Mouse (Mus musculus) ZHBTc4 (cell line): ENCODE measurements around the gene Utrn.

Source experiments
- DNase-seq: peaks from one replicate; pipeline ENCODE4 v3.0.0-alpha.2; 2011; ENCODE audit warnings: low read depth, low spot score

Utrn gene

DNA sequence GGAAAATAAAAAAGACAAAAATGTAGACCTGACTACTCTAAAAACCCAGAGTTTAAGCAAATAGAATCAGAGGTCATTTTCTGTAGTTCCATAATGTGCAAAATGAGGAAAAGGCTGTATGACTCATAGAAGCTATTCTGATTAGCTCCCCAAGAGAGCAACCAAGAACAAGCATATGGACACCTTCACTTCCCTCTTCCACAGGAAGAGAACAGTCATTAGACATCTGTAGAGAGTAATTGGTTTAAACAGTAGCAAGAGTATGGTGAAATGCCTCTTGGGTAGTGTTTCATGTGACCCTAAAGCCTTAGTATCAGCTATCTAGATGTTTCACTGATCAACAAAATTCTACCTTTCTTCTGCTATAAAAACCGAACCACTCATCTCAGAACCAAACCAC is 133.5 kb downstream of the Utrn start:
- DNase-seq, result no peak

DNA sequence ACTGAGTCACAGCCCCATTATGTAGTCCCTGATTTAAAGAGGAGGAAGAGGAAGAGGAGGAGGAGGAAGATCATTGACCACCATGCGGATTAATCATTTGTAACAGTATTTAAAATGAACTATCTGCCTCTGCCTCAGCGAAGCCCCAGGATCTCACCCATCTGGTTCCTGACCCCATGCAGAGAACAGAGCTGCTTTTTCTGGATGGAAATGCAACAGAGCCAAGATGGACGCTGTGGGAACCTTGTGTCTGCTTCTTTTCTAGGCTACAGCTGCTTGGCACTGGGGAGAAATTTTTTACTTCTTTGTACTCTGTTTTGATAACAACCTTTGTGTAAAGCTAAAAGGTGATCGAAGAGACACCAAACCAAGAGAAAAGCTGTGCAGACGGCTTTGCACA is 137.7 kb downstream of the Utrn start:
- DNase-seq, result no peak

DNA sequence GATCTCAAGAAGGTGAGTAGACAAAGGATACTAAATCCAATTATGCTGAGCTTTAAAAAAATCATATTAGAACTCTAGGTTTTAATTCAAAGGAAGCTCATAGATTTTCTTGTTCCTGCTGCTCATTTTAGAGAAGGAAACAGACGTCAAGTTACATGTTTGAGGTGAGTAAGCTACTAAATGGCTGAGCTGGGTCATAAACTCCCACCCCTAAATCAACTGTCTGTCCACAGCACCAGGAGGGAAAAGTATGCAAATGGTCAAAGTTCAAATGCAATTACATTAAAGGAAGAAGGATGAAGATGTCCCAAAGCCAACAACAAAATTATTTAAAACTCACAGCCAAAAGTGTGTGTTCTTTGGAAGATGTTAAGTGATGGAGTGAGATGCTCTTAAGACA is 139.5 kb downstream of the Utrn start:
- no peak for DNase-seq

DNA sequence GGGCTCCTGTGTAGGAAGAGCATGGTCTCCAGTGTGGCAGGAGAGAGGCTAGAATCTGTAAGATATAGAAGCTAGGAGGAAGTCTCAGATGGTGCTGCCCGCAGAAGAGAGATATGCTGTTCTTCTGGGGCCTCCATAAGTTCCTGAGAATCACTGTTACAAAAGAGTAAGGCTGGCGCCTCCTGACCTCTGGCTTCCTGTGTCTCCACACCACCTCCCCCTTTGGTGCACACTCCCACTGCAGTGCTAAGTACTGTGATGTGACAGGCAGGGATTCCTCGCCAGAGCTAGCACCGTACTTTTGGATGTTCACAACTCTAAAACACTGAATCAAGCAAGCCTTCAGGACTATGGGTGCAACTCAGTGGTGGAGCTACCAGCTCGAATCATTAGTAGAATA is 140.1 kb downstream of the Utrn start:
- no peak for DNase-seq

DNA sequence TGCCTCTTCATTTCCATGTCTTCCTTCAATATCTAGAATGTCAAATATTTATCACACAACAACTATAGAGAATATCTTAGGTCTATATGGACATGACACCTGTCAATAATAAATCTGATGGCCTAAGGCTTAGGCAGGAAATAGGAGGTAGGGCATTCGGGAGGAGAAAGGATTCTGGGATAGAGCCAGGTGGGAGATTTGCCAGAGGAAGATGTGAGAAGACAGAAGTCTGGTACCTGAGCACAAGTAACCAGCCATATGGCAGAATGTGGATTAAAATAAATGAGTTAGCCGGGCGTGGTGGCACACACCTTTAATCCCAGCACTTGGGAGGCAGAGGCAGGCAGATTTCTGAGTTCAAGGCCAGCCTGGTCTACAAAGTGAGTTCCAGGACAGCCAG is 141.3 kb downstream of the Utrn start:
- no peak for DNase-seq

DNA sequence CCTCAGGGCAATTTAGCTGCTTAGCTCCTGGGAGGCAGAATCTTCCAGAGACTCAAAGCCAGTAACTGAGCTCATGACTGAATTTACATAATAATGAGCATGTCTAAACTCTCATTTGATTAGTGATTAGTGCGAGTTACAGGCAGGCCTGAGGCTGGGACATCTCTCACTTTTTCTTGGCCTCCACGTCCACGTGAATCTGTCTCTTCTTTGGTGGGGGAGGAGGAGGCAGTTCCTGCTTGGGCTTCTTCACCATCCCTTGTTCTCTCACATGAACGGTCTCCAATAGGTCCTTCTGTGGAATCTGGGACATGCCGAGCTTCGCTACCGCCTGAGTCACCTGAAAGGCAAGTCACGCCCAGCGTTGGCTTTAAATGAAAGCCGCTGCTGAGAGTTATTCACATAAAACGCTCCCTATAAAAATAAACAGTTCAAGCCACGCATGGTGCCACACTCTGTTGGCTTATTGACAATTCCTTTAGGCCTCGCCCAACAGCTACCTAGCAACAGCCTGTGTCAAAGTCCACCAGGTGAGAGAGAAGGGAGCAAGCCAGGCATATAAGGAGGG is 143.0 kb downstream of the Utrn start:
- DNase-seq, result peak; percentile 71

DNA sequence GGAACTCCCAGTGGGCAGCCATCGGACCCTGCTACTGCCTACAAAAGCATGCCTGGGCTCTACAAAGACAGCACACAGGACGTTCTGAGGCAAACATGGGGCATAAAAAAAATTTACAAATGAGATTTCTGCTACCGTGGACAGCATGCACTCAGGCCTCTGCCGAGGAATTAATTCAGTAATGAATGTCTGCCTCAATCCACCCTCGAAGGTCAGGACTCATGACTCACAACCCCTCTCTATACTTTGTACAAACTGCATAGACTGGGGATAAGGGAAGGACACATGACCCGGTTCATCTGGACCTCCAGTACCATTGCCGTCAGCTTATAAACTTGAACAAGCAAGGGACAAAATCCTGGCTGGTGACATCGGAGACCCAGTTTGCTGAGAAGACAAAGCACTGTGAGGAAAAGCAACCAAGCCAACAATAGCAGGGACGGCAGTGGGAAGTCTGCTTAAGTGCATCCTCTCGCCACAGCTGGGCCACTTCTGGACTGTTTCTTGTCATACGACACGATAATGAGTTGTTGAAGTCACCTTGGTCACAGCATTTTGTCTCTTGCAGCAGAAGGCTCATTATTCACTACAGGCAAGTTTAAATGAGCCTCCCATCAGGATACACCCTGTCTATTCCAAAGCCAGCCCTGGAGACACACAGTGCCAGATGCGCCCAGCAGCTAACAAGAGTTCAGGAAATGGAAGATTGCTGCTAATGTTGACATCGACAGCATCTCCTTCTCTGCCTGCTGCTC is 144.7 kb downstream of the Utrn start:
- peak; percentile 9 for DNase-seq

DNA sequence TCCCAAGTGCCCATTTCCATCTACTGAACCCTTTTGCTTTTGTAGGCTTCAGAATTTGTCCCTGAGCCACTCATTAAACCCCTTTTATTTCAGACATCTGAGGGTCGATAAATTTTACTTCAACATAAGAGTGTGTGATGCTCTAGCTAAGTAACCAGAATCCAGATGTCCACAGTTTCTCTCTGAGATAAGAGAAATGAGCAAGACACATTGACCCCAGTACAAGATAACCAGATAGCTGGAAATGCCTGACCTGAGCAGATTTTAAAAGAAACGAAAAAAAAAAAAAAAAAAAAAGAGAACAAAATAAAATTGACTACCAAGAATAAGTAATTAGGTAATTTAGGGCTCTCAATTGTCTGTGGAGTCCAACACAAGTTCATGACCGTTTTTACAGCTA is 145.9 kb downstream of the Utrn start:
- DNase-seq, result no peak

DNA sequence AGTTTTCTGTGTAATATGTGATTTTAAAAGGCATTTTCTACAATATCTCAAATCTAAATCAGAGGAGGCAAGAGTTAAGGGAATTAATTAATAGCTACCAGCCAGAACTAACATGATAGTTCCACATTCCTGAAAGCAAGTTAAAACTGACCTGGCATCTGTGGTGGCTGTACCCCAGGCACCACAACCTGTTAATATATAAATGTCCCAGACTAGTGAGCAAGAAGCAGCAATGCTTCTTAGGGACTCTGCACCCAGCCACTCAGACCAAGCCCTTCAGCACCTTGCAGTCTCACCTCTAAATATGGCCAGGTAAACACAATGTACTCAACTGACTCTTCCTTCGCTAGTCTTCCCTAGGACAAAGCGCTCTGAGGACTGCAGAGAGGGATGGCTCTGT is 147.1 kb downstream of the Utrn start:
- no peak for DNase-seq

DNA sequence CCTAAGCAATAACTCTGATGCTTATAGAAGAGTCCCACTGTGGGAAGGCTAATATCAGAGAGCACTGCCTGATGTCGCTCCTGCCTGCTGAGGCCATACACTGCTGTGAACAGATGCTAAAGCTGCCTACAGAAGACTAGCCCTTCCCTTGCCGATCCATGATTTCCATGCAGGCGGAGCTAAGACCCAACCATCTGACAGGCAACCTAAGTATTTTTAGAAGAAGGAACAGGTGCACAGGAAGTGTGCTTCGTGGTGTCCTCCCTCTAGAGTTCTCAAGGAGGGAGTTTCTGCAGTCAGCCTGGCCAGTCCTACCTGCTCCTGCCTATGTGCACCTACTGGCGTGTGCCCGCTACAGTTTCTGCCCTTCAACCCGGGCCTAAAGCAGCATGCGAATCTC is 150.8 kb downstream of the Utrn start:
- DNase-seq, result no peak

DNA sequence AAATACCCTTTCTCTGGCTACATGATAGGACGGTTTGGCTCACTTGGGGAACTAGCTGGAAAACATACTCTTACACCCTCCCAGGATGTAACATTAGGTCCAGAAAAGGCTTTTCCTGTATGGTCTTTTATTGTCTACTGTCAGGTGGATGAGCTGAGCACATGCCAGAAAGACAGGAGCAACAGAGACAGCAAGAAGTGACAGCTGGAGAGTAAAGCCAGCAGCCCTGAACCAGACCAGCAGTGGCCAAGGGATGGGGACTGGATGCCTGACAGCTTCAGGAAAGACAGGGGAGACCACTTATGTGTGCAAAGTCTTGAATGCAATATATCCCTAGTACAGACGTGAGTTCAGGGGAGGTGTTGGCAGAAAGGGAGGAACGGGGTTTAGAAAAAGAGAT is 151.8 kb downstream of the Utrn start:
- no peak for DNase-seq

DNA sequence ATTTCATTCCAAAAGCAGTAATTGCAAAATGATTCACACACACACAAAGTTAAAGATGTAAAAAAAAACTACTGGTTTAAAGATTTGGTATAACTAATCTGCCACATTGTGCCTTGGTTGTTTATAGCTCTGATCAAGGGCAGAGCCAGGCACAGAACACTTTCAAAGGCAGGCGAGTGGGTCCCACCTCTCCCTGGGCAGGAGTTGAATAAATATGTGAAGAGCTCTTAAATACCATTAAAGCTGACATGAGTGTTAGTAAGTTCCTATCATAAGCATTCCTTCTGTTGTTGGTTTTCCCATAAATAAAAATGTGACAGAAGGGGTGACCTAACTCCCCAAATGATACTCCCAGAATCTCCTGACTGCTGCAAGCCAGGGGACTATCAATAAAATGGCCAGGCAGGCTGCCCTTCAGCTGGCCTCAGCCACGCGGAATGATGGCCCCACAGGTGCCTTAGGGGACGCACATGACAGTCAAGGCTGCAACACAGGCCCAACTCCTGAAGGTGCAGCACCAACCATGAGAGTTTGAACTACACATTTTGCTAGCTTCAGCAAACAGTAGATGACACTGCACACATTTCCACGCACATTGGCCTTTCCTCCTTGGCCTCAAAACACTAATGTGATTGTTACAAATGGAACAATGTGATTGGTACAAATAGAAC is 152.4 kb downstream of the Utrn start:
- no peak for DNase-seq

DNA sequence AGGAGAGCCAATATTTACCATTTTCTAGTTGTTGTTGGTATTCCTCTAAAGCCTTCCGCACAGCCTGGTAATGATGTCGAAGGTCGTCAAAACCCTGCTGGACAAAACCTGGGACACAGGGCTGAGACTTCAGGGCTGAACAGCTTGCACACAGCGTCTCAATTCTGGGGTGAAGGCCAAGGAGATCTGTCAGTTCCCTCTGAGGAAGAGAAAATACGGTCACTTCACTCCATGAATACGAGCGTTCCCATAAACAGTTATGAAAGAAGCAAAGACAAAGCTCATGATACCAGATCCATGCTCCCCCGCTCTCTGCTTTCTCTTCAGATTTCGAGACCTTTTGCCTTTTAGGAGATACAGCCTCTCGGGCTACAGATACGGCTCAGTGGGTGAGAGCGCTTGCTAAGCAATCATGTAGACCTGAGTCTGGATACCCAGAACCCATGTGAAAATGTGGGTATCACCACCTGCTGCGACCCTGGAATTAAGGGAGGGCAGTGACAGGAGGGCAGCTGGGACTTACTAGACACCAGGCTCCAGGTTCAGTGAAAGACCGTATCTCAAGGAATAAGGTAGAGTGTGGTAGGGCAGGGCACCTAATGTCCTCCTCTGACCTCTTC is 155.8 kb downstream of the Utrn start:
- no peak for DNase-seq

DNA sequence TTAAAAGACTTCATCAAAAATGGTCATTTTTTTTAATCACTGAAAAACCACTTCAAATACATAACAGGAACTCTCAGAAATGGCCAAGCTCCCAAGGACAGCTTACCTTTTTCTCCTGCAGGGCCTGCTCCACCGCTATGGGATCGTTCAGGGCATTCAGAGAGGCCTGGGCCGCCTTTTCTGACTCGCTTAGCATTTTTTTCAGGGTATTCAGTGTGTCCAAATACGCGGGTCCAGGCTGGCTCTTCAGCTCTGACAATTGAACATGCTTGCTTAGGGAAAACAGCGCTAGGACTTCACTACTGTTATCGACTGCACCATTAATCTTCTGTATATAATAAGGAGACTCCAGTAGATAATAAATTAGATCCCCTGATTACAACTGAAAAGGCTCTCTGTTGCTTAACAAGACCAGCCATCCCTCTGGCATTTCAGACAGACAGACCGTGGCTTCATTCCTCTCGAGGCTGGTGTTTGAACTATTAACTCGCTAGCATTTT is 157.8 kb downstream of the Utrn start:
- DNase-seq, result no peak

DNA sequence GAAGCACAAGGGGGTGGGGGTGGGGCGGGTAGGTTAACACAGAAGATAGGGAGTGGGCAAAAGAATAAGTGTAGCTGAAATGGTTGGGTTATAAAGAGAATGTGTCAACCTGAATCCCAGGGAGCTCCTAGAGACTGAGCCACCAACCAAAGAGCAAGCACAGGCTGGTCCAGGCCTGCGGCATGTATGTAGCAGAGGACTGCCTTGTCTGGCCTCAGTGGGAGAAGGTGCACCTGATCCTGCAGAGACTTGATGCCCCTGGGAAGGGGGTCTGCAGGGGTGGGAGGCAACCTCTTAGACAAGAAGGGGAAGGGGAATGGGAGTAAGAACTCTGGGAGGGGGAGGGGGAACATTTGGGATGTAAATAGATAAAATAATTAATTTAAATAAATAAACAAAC is 162.6 kb downstream of the Utrn start:
- no peak for DNase-seq

DNA sequence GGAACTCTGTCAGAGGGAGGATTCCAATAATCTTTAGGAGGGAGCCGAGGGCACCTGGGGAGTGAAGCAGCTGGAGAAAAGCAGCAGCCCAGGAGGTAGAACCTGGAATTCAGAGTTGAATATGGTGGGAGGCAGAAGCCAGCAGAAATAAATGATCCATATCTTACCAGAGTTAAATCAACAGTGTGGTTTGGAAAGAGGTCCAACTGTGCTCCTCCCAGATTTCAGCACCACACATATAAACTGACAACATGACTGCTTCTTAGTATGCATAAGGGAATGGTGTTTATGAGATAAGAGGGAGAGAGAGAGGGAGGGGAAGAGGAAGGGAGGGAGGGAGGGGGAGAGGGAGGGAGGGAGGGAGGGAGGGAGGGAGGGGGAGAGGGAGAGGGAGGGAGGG is 163.2 kb downstream of the Utrn start:
- DNase-seq, result no peak

DNA sequence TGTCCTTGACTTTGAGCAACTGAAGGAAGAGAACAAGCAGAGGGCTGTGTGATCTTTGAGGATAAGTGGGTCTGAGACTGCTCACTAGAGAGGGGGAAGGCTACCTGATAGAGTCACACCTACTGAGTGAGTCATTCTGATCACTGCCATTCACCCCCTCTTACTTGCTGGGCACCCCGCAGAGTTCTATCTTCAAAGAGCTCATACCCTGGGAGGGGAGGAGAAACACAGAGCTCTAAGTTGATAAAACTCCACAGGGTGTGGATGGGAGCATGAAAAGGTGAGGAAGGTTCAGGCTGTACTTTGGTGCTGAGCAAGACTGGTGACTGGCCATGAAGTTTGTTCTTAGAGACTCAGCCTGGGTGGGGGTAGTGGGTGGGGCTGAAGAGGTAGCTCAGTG is 164.9 kb downstream of the Utrn start:
- DNase-seq, result peak; percentile 42

DNA sequence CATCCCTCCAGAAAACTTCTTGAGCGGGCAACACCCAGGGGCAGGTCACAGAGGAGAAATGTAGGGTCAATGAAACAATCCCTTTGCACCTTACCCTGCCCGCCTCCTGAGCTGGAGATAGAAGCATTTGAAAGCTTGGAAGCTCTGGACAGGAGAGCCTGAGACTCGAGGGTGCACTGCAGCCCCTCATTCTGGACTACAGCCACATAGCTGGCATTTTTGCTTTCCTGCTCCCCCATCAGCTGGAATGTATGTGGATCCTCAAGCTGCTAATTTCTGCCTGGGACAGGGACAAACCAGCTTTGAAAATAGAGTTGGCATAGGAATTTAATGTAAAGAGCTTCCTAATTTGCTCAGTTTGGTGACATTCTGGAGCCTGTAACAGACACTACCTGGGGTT is 165.6 kb downstream of the Utrn start:
- DNase-seq, result peak; percentile 21

DNA sequence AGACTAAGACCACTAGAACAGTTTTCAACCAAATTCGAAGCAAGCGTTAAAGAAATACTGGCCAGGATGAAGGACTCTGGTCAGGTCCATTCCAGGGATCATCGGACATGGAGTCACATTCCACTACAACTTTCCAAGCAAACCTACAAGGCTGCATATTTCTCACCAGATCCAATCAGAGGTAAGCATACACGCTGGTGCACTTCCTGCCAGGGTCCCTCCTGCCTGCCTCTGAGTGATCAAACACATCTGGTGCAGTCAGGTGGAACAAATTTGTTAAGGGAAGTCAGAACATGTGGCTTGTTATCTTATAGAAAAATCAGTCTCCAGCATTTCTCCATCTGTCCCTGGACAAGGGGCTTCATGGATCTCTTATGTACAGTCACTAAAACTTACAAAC is 167.0 kb downstream of the Utrn start:
- no peak for DNase-seq

DNA sequence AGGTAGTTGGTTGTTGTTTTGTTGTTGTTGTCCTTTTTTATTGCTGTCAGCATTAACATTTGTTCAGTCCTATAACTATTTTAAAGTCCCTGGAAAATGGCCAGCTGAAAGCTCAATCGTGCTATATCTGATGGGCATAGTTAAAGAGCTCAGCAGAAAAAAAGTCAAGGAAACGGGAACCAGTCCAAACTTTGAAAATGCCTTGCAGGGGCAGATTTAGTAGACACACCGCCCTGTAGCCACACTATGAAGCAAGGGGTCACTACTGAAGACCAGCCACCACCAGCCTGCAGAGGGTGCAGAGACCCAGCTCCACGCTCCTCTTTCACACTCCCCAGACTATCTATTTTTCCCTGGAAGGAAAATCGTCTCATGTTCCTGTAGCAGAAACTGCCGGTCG is 167.5 kb downstream of the Utrn start:
- DNase-seq, result no peak

DNA sequence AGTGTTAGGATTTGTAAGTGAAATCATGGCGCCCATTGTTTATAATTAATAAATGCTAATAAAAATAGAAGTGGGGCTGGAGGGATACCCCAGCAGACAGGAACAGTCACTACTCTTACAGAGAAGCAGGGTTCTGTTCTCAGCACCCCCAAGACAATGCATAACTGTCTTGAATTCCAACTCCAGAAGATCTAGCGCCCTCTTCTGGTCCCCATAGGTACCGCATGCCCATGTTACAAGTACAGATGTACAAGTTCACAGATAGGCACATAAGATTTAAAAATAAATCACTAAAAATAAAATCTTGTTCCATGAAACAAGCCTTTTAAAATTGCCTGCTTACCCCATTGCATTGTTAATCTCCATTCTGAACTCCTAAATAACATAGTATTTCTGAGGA is 168.6 kb downstream of the Utrn start:
- DNase-seq, result peak; percentile 51

DNA sequence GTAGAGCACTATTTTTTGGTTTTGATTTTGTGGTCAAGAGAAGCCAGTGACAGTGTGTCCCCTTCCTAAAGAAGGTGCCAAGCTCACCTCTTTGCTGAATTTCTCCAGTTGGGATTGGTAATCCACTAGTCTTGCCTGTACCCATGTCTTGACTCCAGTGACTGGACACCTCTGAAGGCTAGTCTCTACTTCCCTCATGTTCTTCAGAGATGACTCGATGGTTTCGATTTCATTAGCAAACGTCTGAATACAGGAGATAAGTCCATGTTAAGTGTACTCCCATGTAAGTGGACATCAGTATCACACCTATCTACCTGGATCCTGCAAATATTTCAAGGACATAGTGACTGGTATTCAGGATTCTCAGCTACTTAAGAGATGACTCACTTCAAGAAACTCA is 171.3 kb downstream of the Utrn start:
- DNase-seq, result no peak

DNA sequence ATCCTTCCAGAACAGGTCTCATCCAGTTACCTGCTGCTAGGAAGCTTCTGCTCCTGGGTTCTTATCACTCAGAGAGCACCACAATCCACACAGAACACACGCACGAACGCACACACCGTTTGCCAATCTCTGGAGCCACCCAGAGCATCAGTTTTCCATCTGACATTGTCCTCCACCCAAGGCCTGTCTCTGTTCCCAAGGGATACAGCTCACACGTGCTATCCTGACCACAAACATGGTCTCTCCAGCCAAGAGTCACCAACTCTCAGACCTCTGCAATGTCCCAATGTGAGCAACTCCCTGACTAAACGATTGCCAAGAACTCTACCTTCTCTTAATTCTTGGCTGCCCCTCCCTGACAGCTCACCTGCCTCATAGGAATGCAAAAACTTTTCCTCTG is 172.5 kb downstream of the Utrn start:
- no peak for DNase-seq
